Mouse (Mus musculus) testis, adult 2 months (tissue): ENCODE measurements around the gene Cyp3a11.
"Not testable (repeated sequence)": the region's sequence is repeated elsewhere in the genome, so short reads cannot be mapped to it uniquely, and the experiment has no call there.

Experiments used
- CTCF ChIP-seq: fragments of 200-500 bp; IDR thresholded peaks from 2 replicates; pipeline ENCODE4 v1.5.1; 2012; ENCODE audit warnings: low read depth, mild to moderate bottlenecking, inconsistent platforms, low read length, moderate library complexity; ENCODE audit not compliant: control insufficient read depth, insufficient read depth, insufficient replicate concordance
- POLR2A ChIP-seq: fragments of 200-500 bp; IDR thresholded peaks from 2 replicates; pipeline ENCODE4 v1.6.1; 2012; ENCODE audit warnings: low read depth, mild to moderate bottlenecking, inconsistent platforms, low read length, moderate library complexity; ENCODE audit not compliant: control insufficient read depth

DNA sequence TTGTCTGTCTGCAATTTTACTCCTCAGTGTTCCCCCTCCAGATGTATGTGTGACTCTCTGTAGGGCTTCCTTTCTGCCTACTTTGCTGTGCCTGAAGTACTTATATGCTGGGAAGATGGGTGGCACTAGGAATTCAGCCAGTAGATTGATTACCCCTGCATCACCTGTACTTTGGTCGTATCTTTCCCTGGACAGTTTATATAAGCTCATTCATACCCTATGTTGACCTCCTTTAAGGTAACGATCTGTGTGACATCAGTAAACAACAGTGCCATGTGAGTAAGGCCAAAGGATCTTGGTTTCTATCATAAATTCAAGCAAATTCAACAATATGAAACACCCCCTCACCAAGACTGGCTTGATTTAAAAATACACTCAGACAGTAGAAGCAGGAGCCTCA, 74.0 kb downstream of the Cyp3a11 start, which contains the start of gene Cyp3a44:
- not testable (repeated sequence) for TF ChIP-seq CTCF, POLR2A
